ENCODE assay signal across 6 mouse cellular contexts in the genomic region with DNA sequence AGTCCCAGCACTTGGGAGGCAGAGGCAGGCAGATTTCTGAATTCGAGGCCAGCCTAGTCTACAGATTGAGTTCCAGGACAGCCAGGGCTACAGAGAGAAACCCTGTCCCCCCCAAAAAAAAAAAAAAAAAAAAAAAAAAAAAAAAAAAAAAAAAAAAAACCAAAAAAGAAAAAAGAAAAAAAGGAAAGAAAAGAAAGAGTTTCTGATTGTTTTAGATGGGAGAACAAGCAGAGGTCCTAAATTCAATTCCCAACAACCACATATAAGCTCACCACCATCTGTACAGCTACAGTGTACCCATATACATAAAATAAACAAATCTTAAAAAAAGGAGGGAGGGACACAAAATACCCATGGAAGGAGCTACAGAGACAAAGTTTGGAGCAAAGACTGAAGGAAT. TPM values are rescaled to one million over a fixed set of nuclear protein-coding genes. Genes with fewer than 3 reads are reported as not detected.
"Had no signal": no experiment of that assay in that cellular context is flagged by ENCODE, and none has a peak within 500 bp of the region (broad histone marks: within the 10 kb centered on the region; RNA-seq: fewer than 3 reads in every experiment).

No protein-coding gene starts in this region.

RNA-seq across cellular contexts. Expression of a gene that starts 4.8 kb away (rescaled TPM):
- total RNA-seq: neutrophil, adult 5-6 weeks had no signal
- polyA plus RNA-seq: small intestine, adult 2 months; spleen, adult 2 months; thymus, adult 2 months had no signal

RNA-seq across cellular contexts. Expression of a gene that starts 31.1 kb away (rescaled TPM):
- polyA plus RNA-seq: neural tube, embryonic 14.5 days; stomach, embryonic 14.5 days had no signal
